Mouse (Mus musculus): ENCODE data around the gene Casc3.
A peak's percentile ranks its signal among the peaks of the same experiment; 100 is the strongest.

The Casc3 gene

DNA sequence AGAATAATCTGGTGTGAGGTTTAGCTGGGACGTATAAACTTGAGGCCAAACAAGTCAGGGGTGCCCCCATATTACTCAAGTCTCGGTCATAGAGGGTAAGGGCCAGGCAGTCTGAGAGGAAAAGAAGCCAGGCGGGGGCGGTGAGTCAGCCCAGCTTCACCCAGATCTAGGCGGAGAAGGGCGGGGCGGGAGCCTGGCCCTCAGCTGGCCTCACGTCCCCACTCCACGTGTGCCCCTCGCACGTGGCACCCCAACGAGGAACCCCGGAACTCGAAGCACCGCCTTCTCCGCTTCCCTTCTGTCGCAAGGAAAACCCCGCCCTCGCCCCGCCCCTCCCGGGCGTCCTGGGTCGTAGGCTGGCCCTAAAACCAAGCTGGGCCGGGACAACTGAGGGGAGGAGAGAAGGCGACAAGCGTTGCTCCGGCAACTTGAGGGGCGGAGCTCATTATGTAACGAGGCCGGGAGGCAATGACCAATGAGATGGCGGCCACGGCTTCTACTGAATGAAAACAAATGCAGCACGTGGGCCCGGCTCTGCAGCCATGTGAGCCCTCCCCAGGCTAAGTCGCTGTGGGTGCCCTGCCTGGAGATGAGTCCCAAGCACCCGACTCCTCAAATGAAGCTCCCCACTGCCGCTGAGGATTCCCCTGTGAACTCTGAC is 30.9 kb upstream of the Casc3 start:
- DNase-seq: peak; percentile 100

DNA sequence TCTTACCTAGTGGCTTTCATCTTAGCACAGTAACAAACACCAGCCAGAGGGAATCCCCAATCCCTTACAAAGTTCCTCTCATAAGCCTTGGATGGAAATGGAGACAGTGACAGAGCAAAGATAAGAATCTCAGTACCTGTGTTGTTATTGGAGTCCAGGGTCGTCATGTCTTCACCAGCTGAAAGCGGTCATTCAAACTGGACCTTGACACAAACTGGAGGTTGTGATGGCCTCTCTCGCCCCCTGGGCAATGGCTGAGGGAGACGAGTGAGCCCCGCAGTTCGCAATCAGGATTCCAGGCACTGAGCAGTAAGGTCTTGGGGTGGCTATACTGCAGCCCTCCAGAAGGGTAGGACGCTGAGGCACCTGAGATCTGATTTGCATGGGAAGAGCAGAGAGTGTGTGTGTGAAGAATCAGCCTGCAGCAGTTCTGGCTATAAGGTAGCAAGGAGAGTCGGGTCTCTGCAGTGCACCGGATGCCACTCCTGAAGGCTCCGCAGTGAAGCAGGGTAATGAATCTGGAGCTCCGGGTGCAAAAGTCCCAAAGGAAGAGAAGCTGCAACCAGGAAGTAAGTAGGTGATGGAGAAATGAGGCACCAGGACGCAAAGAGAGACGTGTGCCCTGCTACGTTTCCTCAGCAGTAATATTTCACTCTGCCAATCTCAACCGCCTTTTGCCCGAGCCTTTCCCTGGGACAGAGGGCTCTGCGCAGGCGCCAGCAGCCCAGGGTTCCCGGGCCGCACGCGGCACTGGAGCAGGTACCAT is 29.9 kb upstream of the Casc3 start, which contains the start of gene Nr1d1:
Nr1d1 (minus strand) TSS at position 752 of the 766 bp plus-strand sequence.
- DNase-seq: no peak

GRCm38 (mm10) chr11:98775348-98776051 is 29.2 kb upstream of the Casc3 start:
- peak; percentile 100 for DNase-seq

- DNase-seq: no peak
Observed at GRCm38 (mm10) chr11:98776052-98776764, 28.5 kb upstream of the Casc3 start.

GRCm38 (mm10) chr11:98776843-98777590 is 27.7 kb upstream of the Casc3 start:
- no peak for DNase-seq

DNA sequence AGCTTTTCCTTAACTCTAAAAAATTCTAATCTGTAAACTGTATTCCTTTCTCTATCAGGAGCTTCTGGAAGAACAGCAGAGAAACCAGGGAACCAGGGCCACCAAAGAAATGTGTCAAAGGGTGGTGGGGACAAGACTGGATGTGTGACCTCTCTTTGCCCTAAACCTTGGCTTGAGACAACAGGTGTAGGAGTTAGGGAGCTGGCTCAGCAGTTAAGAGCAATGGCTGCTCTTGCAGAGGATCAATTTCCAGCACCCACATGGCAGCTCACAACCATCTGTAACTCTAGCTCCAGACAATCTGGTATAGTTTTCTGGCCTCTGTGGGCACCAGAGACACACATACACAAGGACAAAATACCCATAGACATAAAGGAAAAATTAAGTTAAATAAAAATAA is 26.8 kb upstream of the Casc3 start:
- DNase-seq: no peak

DNA sequence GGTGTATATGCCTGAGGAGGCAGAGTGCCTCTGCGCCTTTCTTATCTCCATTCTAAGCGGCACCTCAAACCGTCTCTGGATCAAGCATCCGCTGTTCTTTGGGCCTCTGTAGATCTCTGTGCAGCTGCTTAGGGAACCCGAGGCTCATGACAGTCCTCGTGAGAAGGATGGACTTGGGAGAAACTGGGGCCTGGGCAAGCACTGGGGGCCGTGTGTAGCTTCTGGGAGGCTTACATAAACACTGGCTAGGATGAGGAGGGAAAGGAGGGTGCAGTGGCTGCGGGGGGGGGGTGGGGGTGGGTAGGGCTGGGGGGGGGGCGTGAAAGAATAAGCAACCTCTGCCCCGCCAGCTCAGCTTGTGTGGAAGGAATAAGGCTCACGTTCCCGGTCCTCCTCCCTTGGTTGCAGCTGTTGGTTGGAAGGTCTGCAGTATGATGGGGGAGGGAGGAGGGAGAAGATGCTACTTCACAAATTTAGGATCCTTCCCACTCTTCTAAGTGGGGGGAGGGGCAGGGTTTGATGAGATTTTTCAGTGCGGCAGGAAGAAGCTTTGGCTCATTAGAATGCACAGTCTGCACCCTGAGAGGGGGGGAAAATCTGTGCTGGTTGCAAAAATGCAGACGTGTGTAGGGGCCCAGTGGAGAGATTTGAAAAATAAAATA is 22.7 kb upstream of the Casc3 start:
- DNase-seq: peak; percentile 78

DNA sequence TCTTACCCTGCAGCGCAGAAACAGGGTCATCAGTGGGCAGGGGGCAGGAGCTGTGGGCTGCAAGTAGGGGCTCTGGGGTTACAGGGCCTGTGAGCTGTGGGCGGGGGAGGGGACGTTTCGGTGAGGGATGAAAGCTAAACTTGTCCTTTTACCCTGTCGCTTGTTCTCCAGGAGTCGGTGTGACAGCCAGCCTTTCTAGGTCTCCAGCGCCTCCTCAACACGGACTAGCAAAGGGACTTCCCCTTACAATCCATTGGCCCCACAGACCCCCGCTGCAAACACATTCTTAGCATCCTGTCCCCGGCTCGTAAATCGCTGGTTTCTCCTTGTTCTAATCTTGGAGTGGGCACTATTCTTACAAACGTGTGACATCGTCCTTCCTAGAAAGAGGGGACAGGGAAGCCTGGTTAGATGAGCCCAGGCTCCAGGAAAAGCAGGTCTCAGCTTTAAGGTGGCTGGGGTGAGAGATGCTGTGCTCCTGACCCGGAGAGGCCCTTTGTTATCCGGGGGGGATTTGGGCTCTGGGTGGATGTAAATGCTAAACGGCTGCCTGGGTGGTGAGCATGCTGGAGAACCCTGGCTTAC is 22.0 kb upstream of the Casc3 start:
- DNase-seq: no peak

- DNase-seq: peak; percentile 98
Observed at GRCm38 (mm10) chr11:98783236-98783696, 21.4 kb upstream of the Casc3 start.

DNA sequence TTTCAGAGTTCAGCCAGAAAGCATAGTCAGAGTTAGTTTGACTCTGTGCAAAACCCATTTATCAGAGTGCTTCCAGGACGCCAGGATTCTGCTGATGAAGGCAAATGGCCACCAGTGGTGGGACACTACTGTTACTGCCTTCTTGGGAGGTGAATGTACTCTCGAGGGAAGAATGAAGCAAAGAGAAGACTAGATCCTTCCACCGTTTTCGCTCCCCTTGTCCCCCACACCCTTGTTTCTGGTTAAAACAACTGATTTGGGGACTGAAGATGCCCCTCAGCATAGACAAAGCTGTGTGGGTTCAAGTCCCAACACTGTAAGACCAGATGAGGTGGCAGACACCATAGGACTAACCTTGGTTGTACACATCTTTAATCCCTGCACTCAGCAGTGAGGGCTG is 20.6 kb upstream of the Casc3 start:
- peak; percentile 63 for DNase-seq

DNA sequence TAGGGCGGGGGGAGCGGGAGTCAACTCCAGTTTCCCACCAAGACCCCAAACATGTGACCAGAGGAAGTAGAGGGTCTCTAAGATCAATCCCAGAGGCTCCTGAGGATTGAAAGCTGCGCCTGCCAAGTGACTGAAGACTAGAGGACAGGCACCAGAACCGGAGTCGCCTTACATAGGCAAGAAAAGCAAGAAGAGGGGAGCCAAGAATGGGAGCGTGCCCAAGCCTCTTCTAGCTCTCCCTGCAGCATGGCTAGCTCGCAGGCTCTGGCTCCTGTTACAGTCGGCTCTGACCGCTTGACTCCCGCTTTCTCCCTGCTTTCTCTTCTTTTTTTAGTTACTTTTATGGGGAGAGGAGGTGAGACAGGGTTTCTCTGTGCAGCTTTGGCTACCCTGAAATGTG is 19.5 kb upstream of the Casc3 start:
- no peak for DNase-seq

DNA sequence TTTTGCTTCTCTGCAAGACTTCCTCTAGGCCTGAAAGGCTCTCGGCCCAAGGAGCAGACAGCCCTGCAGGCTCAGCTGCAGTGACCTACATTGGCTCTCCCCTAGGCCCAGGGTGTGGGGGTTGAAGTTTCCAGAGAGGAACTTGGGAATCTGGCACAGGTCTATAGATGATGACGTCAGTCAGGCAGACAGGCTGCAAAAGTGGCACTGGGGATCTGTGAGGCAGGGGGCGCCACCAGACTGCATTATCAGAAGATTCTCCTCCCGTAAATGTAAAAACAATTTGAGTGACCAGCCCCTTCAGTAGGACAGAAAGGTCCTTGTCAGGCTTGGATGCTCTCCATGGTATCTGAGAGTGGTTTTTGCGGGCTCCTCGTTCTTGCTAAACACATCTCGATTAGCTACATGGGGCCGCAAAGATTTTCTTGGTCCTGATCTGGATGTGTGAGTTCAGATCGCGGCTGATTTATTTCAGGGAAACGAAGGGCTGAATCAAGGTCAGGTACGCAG is 18.9 kb upstream of the Casc3 start:
- DNase-seq: peak; percentile 93

DNA sequence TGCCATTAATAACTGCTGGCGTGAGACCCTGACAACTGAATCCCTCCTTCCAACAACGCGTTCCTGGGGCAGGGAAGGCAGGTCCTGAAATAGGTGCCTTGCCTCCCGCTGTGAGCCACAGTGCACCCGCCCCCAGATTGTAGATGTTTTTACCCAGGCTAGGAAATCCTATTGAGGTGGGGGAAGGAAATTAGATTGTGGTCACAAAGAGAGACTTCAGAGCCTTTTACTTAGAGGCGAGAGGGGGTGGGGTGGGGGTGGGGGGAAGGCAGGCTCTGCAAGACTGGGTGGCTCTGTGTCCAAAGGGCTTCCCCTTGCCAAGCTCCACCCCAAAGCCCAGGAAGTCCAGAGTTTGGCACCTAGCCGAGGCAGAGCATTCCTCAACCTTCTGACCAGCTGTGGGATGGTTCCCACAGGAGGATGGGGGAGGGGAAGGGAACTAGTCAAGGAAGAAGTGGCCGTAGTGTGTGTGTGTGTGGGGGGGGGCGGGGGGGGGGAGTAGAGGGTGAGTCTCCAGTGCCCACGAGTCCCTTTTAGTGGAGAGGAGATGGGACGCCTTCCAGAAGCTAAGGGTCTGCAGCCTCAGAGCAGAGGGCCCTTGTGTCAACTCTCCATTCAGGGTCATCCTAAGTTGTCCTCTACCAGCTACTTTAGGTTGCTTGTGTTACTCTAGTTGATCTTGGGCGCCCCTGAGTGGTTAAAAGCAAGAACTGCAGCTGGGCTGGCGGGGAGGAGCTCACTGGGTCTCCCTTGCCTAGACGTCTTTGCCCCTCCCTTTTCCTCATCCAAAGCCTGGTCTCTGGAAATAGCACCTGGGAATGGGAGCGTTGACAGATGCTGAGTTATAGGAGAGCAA is 18.1 kb upstream of the Casc3 start:
- peak; percentile 99 for DNase-seq

DNA sequence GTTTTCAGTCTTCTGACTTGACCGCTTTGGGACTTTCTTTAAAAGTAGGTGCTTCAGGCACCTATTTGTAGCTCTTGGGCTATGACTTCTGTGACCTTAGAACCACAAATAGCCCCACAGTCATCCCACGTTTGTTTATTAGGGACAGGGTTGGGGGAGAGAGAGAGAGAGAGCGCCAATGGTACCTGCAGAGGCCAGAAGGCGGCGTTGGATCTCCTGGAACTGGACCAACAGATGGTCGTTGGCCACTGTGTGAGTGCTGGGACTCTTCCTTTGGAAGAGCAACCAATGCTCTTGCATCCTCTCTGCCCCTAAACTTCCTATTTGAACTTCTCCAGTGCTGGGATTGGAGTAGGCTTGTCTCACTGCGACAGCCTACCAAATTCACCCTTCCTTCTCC is 17.5 kb upstream of the Casc3 start:
- DNase-seq: no peak

DNA sequence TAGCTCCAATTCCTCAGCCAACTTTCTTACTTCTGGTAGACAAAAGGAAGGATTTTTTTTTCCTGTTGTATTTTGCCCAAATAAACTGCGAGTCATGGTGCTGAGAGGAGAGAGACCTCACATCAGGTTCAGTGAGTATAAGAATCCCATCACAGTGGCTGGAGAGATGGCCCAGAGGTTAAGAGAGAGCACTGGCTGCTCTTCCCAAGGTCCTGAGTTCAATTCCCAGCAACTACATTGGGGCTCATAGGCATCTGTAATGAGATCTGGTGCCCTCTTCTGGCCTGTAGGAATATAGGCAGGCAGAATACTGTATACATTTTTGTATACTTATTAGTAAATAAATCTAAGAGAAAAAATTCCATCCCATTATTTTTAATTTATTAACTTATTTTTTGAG is 17.0 kb upstream of the Casc3 start:
- DNase-seq: peak; percentile 56

DNA sequence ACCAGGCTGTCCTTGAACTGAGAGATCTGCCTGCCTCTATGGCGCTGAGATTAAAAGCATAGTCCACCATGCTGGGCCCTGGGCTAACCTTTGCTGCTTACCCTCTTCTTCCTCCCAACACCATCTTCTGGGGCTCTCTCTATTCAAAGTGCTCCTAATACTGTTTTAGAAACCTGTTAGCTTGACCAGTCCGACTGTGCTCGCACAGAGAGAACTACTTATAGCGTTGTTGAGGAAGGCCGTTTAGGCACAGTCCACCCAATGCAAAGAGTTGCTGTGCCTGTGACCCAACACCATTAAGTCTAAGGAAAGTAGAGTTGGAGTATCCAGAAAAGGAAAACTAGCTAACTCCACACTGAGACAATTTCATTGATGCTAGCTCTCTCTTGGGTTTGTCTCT is 16.6 kb upstream of the Casc3 start:
- DNase-seq: peak; percentile 51

- peak; percentile 91 for DNase-seq
Observed at GRCm38 (mm10) chr11:98788550-98789218, 16.0 kb upstream of the Casc3 start.

GRCm38 (mm10) chr11:98789219-98789807 is 15.4 kb upstream of the Casc3 start:
- peak; percentile 51 for DNase-seq

DNA sequence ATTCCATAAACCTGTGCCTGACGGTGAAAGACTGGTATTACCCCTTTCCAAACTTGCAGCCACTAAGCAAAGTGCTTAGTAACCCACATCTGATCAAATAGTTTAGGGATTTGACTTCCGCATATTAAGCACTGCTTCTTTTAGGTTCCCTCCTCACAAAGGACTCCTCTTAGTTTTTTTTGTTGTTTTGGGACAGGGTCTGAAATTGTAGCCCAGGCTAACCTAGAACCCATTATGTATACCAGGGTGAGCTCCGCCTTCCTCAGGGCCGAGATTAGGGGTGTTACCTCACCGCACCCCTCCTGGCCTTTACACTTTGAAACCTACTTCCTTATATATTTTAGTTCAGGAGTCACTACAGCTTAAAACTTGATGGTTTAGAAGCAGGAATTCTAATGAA is 14.9 kb upstream of the Casc3 start:
- peak; percentile 36 for DNase-seq
